Mouse (Mus musculus) embryonic fibroblast, embryonic 13.5 days (primary cell): ENCODE data around the gene Cdrt4. TPM values are rescaled to one million over a fixed set of nuclear protein-coding genes. Genes with fewer than 3 reads are reported as not detected.

Source experiments
- H3K27ac ChIP-seq: 2 replicates; pipeline ENCODE4 v1.5.1; 2012; ENCODE audit warnings: low read length, control low read depth, inconsistent platforms; ENCODE audit not compliant: insufficient read depth
- H3K4me1 ChIP-seq: 2 replicates; pipeline ENCODE4 v1.6.1; 2011; ENCODE audit warnings: low read length; ENCODE audit not compliant: control insufficient read depth, insufficient read depth
- H3K4me3 ChIP-seq: 2 replicates; pipeline ENCODE4 v1.5.1; 2011; ENCODE audit warnings: mild to moderate bottlenecking, control low read depth, low read length; ENCODE audit not compliant: insufficient read depth
- CTCF ChIP-seq: IDR thresholded peaks from 2 replicates; pipeline ENCODE4 v1.5.1; 2011; ENCODE audit warnings: mild to moderate bottlenecking, control low read depth, low read length, moderate library complexity, borderline replicate concordance; ENCODE audit not compliant: insufficient read depth
- POLR2A ChIP-seq: IDR thresholded peaks from 2 replicates; pipeline ENCODE4 v1.6.1; 2011; ENCODE audit warnings: low read depth, mild to moderate bottlenecking, control low read depth, low read length, moderate library complexity
- polyA plus RNA-seq: library from polyadenylated mRNA; stranded (reverse); fragments of >200 nt; gene quantifications from 2 replicates; pipeline ENCODE4 v1.2.4, GENCODE M21; 2011; ENCODE audit warnings: low read depth; ENCODE audit not compliant: missing spikeins, insufficient read length

Gene Cdrt4
- polyA plus RNA-seq, 1 experiment, result not detected

DNA sequence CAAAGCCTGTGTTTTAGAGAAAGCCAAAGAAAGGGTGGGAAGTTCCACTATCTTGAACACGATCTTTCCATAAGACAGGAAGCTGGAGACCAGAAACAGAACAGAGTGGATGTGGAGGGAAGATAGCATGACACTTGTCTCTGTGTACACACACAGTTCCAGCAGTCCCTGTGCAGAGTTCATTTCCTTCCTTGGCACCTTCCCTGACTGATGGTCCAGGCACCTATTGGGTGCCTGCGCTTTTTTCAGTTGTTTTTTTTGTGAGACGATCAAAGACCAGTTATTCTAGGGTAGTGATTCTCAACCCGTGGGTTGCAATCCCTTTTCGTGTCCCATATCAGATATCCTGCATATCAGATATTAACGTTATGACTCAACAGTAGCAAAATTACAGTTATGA lies 13.0 kb upstream of the Cdrt4 start:
- H3K4me3 ChIP-seq, result no peak overlapping the region
- TF ChIP-seq CTCF, result no peak
- H3K27ac ChIP-seq, result no peak overlapping the region
- H3K4me1 ChIP-seq, result peaks cover 5% of the 10 kb centered on the region

DNA sequence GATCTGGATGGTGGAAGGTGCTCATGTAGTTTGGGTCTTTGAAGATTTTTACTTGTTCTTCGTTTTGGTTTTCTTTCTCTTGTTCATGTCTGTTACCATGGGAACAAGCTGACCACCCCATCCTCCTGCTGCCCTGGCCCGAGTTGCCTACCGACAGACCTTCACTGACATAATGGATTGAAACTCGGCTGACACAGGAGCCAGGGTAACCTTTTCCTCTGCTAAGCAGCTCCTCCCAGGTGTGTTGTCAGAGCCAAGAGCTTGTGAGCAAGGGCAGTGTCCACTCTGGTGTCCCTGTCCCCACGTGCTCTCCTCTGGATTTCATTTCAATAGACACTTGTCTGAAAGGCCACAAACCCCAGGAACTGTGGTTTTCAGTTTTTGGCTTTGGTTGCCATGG lies 12.1 kb upstream of the Cdrt4 start:
- H3K4me3 ChIP-seq, result no peak overlapping the region
- no peak overlapping the region for H3K27ac ChIP-seq
- H3K4me1 ChIP-seq, result peaks cover 5% of the 10 kb centered on the region
- no peak for TF ChIP-seq POLR2A
- no peak for TF ChIP-seq CTCF

DNA sequence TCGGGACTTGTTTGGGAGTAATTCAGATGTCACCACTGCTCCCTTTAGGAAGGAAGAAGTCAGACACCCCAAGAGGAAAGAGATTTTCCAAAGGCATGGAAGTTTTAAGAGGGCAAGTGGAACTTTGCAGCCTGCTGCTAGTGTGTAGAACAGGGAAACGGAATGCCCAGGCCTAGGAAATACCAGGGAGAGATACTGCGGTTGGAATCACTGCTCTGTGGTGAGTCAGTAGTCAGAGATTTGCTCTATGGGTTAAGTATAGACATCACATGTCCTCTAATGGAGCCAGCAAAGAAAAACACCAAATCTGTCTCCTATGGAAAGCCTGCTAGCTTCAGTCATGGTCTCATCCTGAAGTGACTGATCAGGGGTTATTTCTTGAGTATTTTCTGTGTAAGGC lies 10.8 kb upstream of the Cdrt4 start:
- peaks cover 5% of the 10 kb centered on the region for H3K4me1 ChIP-seq
- TF ChIP-seq POLR2A (no peak), CTCF (no peak)
- H3K4me3 ChIP-seq, result no peak overlapping the region
- H3K27ac ChIP-seq, result 0 out of 2 replicates have a peak overlapping the region, but pooled peaks have one; percentile 4

DNA sequence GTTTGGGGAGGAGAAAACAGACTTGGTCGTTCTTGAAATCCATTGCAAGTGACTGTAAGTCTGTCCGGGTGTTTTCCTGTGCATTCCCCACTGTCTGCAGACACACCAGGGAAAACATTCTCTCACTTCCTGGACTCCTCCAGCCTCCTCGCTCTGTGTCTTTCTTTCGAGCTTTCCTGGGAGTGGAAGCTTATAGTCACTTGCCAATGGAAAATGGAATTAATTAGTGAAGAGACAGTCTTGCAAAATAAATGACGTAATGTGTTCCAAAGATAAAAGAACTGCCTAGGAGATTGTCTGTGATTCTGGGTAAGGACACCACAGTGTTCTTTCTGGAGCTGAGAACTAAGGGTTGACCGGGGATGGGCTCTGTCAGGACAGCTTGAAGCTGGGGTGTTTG lies 7.5 kb upstream of the Cdrt4 start:
- Histone ChIP-seq H3K27ac (no peak overlapping the region), H3K4me1 (peaks cover 5% of the 10 kb centered on the region)
- no peak for TF ChIP-seq POLR2A
- TF ChIP-seq CTCF, result no peak

DNA sequence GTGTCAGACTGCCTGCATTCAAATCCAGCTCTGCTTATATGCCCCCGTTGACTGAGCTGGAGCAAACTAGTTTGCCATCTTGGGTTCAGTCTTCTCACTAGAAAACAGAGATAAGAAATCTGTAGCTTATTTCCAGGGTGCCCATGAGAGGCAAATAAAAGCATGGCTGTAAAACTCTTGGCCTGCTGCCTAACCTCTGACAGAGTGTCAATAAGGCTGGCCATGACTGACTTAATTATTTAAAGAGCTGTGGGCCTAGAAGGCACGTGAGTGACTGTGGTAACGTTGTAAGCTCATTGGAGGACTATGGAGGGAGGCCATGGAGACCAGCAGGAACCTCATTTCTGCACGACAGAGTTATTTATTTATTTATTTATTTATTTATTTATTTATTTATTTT lies 5.5 kb upstream of the Cdrt4 start:
- Histone ChIP-seq H3K4me3 (no peak overlapping the region), H3K27ac (no peak overlapping the region), H3K4me1 (peaks cover 1% of the 10 kb centered on the region; the same call in 1 of the 2 replicates)
- no peak for TF ChIP-seq CTCF
- no peak for TF ChIP-seq POLR2A

More for the DNA sequence above, 7.5 kb upstream of the Cdrt4 start:
- no peak overlapping the region for H3K4me3 ChIP-seq

DNA sequence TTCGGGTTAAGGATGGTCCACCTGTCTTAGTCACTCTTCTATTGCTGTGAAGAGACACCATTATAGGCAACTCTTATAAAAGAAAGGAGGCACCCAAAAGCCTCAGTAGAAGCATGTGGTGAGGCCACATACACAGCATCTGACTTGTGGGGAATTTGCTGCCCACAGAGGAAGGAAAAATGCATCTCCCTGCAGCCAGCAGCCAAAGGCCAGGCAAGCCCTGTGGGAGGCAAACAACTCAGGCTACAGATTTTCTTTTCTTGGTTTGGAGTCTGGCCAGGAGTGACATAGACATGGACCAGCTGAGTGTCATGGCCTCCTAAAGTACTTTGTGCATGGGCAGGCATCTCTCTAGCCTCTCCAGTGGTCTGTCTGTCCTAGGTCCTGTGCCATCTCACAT lies 1.4 kb upstream of the Cdrt4 start:
- H3K27ac ChIP-seq, result no peak overlapping the region
- H3K4me3 ChIP-seq, result no peak overlapping the region
- H3K4me1 ChIP-seq, result no peaks in the 10 kb centered on the region
- TF ChIP-seq POLR2A (no peak), CTCF (no peak)

DNA sequence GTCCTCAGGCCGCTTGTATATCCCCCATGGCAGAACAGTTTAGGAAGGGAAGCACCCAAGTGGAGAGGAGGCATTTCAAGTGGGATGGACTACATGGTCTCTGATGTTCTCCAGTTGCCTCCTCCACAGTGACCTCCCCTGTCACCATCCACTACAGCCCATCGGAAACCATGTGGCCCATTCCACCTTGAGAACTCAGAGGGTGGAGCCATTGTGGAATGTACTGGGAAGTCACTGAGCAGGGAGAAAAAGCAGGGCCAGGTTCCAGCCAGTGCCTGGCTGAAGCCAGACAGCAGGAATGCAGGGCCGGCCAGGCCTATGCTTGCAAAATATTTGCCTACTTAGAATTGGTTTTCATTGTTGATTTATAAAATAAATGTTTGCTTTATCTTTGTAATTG lies 3.8 kb downstream of the Cdrt4 start:
- TF ChIP-seq CTCF, result no peak
- no peak for TF ChIP-seq POLR2A
- no peaks in the 10 kb centered on the region for H3K4me1 ChIP-seq
- no peak overlapping the region for H3K27ac ChIP-seq
- H3K4me3 ChIP-seq, result no peak overlapping the region

DNA sequence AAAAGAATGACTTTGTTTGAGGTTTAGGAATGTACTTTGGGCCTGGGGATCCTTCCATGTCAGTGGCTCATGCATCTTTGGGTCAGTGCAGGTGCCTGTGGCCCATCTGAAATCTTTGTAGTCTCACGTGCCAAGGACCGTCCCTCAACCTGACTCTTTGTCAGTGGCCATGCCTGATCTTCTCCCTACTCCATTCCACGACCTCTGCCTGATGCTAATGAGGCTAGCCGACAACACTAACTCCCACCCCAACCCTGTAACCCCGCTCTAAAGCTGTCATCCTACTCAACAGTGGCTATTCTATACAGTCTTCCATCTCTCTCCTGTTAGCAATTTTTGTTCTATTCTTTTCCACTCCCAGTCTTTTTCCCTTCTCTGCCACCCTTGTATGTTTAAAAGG lies 4.2 kb downstream of the Cdrt4 start:
- H3K4me1 ChIP-seq, result no peaks in the 10 kb centered on the region
- no peak overlapping the region for H3K27ac ChIP-seq
- TF ChIP-seq CTCF (no peak), POLR2A (no peak)
- no peak overlapping the region for H3K4me3 ChIP-seq

DNA sequence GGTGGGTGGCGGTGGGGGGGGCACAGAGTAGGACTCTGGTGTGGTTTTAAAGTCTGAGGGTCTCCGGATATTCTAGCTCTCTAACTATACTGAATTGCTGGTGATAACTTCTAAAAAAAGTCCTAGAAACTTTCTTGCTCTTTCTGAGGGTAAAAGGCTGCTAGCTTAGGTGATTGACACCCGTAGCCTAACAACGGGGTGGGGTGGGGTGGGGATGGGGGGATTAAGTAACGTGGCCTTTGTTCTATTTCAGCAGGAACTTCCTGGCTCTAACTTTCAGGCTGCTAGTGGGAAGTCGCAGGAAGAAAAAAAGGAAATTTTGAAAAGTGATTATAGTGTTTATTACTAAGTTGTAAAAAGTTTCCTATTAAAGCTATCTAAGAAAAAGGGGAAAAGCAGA lies 4.8 kb downstream of the Cdrt4 start:
- TF ChIP-seq POLR2A (no peak), CTCF (no peak)
- H3K27ac ChIP-seq, result no peak overlapping the region
- H3K4me1 ChIP-seq, result no peaks in the 10 kb centered on the region
- H3K4me3 ChIP-seq, result no peak overlapping the region

DNA sequence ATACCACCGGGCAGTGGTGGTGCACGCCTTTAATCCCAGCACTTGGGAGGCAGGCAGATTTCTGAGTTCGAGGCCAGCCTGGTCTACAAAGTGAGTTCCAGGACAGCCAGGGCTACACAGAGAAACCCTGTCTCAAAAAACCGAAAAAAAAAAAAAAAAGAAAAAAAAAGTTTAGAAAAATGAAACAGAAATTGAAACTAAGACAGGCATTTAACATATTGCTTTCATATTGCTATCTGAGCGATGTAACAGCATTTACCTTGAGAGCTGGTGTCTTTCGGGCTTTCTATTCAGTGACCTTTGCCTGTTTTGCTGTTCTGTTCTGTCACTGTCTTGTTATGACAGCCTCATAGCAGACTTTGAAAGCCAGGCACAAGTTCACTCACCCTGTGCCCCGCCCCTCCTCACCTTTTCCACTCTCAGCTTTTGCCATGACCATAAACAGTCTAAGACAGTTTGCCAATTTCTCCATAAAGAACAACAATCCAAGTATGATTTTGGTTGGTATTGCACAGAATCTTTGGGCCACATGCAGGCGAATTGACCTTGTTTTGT lies 6.7 kb downstream of the Cdrt4 start:
- TF ChIP-seq POLR2A (no peak), CTCF (no peak)
- Histone ChIP-seq H3K27ac (no peak overlapping the region), H3K4me1 (no peaks in the 10 kb centered on the region), H3K4me3 (no peak overlapping the region)

DNA sequence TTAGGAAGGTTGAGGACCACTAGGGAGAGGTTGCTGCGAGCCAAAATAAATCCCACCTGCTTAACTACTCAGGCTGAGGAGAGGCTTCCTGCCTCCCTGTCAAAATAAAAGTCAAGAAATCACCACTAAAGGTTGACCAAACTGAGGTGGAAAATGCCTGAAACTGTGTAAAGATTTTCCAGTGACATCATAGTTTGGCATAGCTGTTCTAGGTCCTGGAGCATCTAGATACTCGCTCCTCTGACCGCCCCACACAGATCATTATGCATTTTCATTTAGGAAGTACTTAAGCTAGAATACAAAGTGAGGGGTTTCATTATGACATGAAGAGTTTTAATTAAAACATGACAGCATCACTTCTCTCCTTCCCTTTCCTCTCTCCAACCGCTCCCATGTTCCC lies 12.3 kb downstream of the Cdrt4 start:
- Histone ChIP-seq H3K27ac (no peak overlapping the region), H3K4me1 (peaks cover 12% of the 10 kb centered on the region), H3K4me3 (no peak overlapping the region)
- TF ChIP-seq POLR2A, result no peak
- TF ChIP-seq CTCF, result no peak
